Mouse (Mus musculus) lung, postnatal 14 days (tissue): ENCODE measurements around the gene Ldlrad1.
A peak's percentile ranks its signal among the peaks of the same experiment; 100 is the strongest.

Experiments
- DNase-seq: peaks from one replicate; pipeline ENCODE4 v3.0.0; 2021

Ldlrad1 gene

GRCm38 (mm10) chr4:107211936-107212335 lies 3.0 kb downstream of the Ldlrad1 start:
- no peak for DNase-seq

GRCm38 (mm10) chr4:107213279-107214011 lies 4.5 kb downstream of the Ldlrad1 start:
- DNase-seq: no peak

DNA sequence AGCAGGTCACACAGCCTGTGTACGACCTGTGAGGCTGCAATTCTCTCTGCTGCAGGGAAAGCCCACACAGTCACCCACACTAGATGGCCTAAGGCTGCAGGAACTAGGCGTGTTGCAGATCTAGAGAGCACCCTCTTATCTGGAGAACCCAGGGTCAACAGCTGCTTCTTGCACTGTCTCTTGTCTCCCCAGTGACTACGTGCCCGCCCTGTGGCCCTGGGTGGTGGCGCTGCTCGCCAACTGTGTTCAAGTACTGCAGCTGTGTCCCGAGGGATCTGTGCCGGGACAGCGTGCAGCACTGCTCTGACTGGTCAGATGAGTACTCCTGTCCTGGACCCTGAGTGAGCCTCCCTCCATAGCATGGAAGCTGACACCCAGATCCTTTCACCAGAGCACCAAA lies 8.6 kb downstream of the Ldlrad1 start:
- DNase-seq: no peak

DNA sequence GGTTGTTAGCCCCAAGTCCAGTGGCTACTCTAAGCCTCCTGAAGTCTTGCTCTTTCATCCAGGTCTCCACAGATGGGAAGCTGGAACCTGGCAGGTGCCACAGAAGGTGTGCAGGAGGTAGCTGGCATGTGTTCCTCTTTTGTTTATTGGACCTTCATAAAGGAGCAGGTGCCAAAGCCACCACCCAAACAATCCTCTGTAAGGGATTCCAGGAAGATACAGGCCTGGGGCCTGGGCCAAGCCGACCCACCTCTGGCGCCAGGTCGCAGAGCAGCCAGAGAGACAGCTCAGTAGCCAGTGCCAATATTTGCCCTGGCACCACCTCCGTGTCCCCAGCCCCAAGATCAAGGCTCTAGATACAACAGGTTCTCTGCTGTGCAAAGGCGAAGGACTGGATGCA lies 12.5 kb downstream of the Ldlrad1 start:
- no peak for DNase-seq

GRCm38 (mm10) chr4:107223225-107224204 lies 14.5 kb downstream of the Ldlrad1 start:
- peak; percentile 59 for DNase-seq

GRCm38 (mm10) chr4:107226313-107226712 lies 17.3 kb downstream of the Ldlrad1 start:
- DNase-seq: no peak

DNA sequence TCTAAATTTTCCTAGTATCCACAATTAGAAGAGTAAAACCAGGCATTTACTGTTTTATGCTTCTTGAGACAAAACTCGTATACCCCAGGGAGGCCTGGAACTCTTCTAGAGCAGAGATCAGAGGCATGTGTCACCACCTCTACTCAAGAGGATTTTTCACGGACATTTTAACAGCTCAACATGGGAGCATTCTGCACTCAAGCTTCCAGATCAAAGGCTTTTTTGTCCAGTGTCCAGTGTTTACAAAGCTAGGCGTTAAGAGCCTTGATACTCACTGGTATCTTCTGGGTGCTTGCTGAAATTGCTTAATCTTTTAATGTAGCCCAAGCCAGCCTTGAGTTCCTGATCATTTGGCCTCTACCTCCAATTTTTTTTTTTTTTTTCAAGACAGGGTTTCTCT lies 23.2 kb downstream of the Ldlrad1 start:
- DNase-seq: no peak

GRCm38 (mm10) chr4:107238253-107238652 lies 29.3 kb downstream of the Ldlrad1 start:
- DNase-seq: no peak

DNA sequence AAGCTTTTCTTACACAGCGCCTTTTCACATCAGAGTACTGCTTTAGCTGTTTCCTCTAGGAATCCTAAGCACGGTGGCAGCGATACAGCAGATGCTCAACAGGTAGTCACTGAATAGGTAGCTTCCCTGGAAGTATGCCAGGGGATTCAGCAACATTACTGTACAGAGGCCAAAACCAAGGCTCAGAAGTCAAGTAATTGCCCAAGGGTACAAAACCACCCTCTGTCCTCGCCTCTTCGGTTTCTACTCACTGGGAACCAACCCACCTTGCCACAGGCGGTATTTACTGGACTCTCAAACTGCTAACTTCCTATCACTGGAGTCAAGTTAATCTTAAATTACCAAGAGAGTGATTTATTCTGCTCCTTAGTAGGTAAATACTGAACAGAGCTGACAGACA lies 31.2 kb downstream of the Ldlrad1 start:
- DNase-seq: no peak

GRCm38 (mm10) chr4:107243365-107244333 lies 34.7 kb downstream of the Ldlrad1 start:
- DNase-seq: no peak

- no peak for DNase-seq
Observed at GRCm38 (mm10) chr4:107245368-107245767, 36.4 kb downstream of the Ldlrad1 start.

- DNase-seq: no peak
Observed at GRCm38 (mm10) chr4:107246040-107246439, 37.1 kb downstream of the Ldlrad1 start.

GRCm38 (mm10) chr4:107247110-107247509 lies 38.1 kb downstream of the Ldlrad1 start:
- no peak for DNase-seq

- no peak for DNase-seq
Observed at GRCm38 (mm10) chr4:107248061-107248460, 39.1 kb downstream of the Ldlrad1 start.

GRCm38 (mm10) chr4:107249471-107249870 lies 40.5 kb downstream of the Ldlrad1 start:
- DNase-seq: peak; percentile 22

GRCm38 (mm10) chr4:107250494-107250893 lies 41.5 kb downstream of the Ldlrad1 start:
- DNase-seq: peak; percentile 62

DNA sequence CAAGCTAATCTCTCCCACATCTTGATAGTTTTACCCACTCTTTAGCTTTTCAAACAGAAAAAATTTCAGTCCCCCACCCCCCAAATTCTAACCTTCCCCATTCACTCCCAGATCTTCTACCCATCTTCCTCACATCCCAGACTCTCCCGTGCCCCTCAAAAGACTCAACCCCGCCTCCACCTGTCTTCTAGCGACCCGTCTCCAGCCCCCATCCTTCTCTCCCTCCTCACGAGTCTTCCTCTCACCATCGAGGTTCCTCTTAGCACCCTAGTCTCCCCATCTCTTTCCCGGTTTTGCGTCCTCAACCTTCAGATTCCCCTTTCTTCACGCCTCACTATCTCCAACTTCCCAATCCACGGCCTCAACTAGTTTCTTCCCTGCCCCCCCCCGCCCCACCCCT lies 43.5 kb downstream of the Ldlrad1 start:
- no peak for DNase-seq

- peak; percentile 96 for DNase-seq
Observed at GRCm38 (mm10) chr4:107253125-107254091, 44.4 kb downstream of the Ldlrad1 start, which contains the start of the genes Lrrc42 and Hspb11. Gene Lrrc42 (minus strand): TSS chr4:107253532. Gene Hspb11 (plus strand): TSS chr4:107253593.

- DNase-seq: no peak
Observed at GRCm38 (mm10) chr4:107254414-107254813, 45.4 kb downstream of the Ldlrad1 start.

DNA sequence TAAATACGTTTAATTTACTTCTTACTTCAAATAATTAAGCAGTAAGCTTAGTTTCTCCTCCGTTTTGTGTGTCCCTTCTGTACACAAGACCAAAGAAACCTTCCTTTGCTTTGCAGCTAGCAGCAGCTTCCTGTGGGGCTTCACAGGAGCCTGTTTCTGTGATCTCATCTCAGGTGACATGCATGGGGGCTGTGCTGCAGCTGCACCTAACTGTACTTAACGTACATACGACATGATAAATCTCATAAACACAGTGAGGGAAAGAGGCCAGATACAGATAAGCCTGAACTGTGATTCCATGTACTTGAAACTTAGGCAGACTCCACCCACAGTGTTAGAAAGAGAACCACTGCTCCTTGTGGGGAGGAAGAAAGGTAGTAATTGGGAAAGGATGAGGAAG lies 51.0 kb downstream of the Ldlrad1 start:
- no peak for DNase-seq
